ENCODE assay signal across 21 mouse cellular contexts in genomic region chr15:94477287-94477686, GRCm38 (mm10). TPM values are rescaled to one million over a fixed set of nuclear protein-coding genes. Genes with fewer than 3 reads are reported as not detected.
DNase-seq lines count a peak whose midpoint lies in the region; ATAC-seq and TF ChIP-seq lines count a peak whose summit lies in the region.
"Had no signal": no experiment of that assay in that cellular context is flagged by ENCODE, and none has a peak within 500 bp of the region (broad histone marks: within the 10 kb centered on the region; RNA-seq: fewer than 3 reads in every experiment).

No protein-coding gene starts in this region.

- no peak overlapping the region for H3K4me2 ChIP-seq in forebrain, embryonic 15.5 days (replicated peaks)
- H3K4me2 ChIP-seq in forebrain, postnatal 0 days (ENCODE audit: low read depth) = no peak overlapping the region
- H3K4me2 ChIP-seq: embryonic facial prominence, embryonic 15.5 days had no signal

- no peak overlapping the region for H3K4me3 ChIP-seq in forebrain, embryonic 10.5 days
- H3K4me3 ChIP-seq in forebrain, embryonic 15.5 days = no peak overlapping the region
- H3K4me3 ChIP-seq in thymus, adult 2 months (ENCODE audit: control insufficient read depth, insufficient read depth, low read length) = no peak overlapping the region
- no peak overlapping the region for H3K4me3 ChIP-seq in forebrain, postnatal 0 days (ENCODE audit: low read depth, low read length)
- H3K4me3 ChIP-seq: embryonic facial prominence, embryonic 15.5 days had no signal

- peaks cover 47% of the 10 kb centered on the region for H3K4me1 ChIP-seq in forebrain, embryonic 10.5 days
- peaks cover 22% of the 10 kb centered on the region for H3K4me1 ChIP-seq in forebrain, embryonic 15.5 days
- peaks cover 5% of the 10 kb centered on the region; the same call in 1 of the 2 replicates for H3K4me1 ChIP-seq in thymus, adult 2 months (replicated peaks; ENCODE audit: control insufficient read depth, insufficient read depth, low read length)
- no peaks in the 10 kb centered on the region for H3K4me1 ChIP-seq in forebrain, postnatal 0 days (ENCODE audit: insufficient read depth)

- no peaks in the 10 kb centered on the region for H3K36me3 ChIP-seq in forebrain, embryonic 10.5 days (replicated peaks)
- H3K36me3 ChIP-seq in forebrain, embryonic 15.5 days = no peaks in the 10 kb centered on the region
- no peaks in the 10 kb centered on the region for H3K36me3 ChIP-seq in thymus, adult 2 months (ENCODE audit: control insufficient read depth, insufficient read depth, low read length)
- no peaks in the 10 kb centered on the region for H3K36me3 ChIP-seq in forebrain, postnatal 0 days (ENCODE audit: insufficient read depth)
- H3K36me3 ChIP-seq: embryonic facial prominence, embryonic 15.5 days had no signal

- H3K27ac ChIP-seq in forebrain, embryonic 10.5 days = peak overlapping the region; percentile 76; the same call in 1 of the 2 replicates
- no peak overlapping the region for H3K27ac ChIP-seq in forebrain, embryonic 15.5 days (replicated peaks)
- H3K27ac ChIP-seq in thymus, adult 2 months (ENCODE audit: control insufficient read depth, insufficient read depth, low read length) = no peak overlapping the region
- H3K27ac ChIP-seq in forebrain, postnatal 0 days (ENCODE audit: low read depth, low read length) = no peak overlapping the region
- H3K27ac ChIP-seq: embryonic facial prominence, embryonic 15.5 days; stomach, postnatal 0 days had no signal

- 19% methylated on average over 7 of the region's 7 CpGs for WGBS in forebrain, embryonic 10.5 days
- 5% methylated on average over 7 of the region's 7 CpGs for WGBS in forebrain, embryonic 15.5 days
- whole genome bisulfite sequencing in thymus, adult 2 months = 91% methylated on average over 7 of the region's 7 CpGs
- 11% methylated on average over 7 of the region's 7 CpGs for WGBS in forebrain, postnatal 0 days

- ATAC-seq in forebrain, embryonic 15.5 days (replicated peaks) = no peak
- 0 out of 2 replicates have a peak, but pooled peaks have one; percentile 25 for ATAC-seq in forebrain, postnatal 0 days

- no peak overlapping the region for H3K9ac ChIP-seq in forebrain, embryonic 15.5 days (replicated peaks)
- H3K9ac ChIP-seq in forebrain, postnatal 0 days = no peak overlapping the region
- H3K9ac ChIP-seq: embryonic facial prominence, embryonic 15.5 days had no signal

- TF ChIP-seq CTCF in thymus, adult 2 months (IDR thresholded peaks at IDR 0.05; ENCODE audit: borderline replicate concordance, control insufficient read depth, extremely low read depth, insufficient read depth, low read length, poor library complexity) = no peak
- TF ChIP-seq CTCF in forebrain, postnatal 0 days (IDR thresholded peaks at IDR 0.05; ENCODE audit: low read depth) = no peak

- no peaks in the 10 kb centered on the region for H3K27me3 ChIP-seq in forebrain, embryonic 10.5 days (ENCODE audit: poor library complexity, severe bottlenecking)
- H3K27me3 ChIP-seq in forebrain, embryonic 15.5 days = no peaks in the 10 kb centered on the region
- H3K27me3 ChIP-seq in thymus, adult 2 months (ENCODE audit: control insufficient read depth, insufficient read depth, low read length) = no peaks in the 10 kb centered on the region
- H3K27me3 ChIP-seq in forebrain, postnatal 0 days (ENCODE audit: insufficient read depth, low read length) = no peaks in the 10 kb centered on the region
- H3K27me3 ChIP-seq: CH12.LX; embryonic facial prominence, embryonic 15.5 days had no signal

- no peaks in the 10 kb centered on the region for H3K9me3 ChIP-seq in forebrain, embryonic 10.5 days
- no peaks in the 10 kb centered on the region for H3K9me3 ChIP-seq in forebrain, embryonic 15.5 days
- no peaks in the 10 kb centered on the region for H3K9me3 ChIP-seq in forebrain, postnatal 0 days (ENCODE audit: low read length)
- H3K9me3 ChIP-seq: embryonic facial prominence, embryonic 15.5 days had no signal

- TF ChIP-seq POLR2A in thymus, adult 2 months (IDR thresholded peaks at IDR 0.05; ENCODE audit: control insufficient read depth, extremely low read depth, insufficient read depth, low read length, poor library complexity) = no peak

- peak; percentile 41 for DNase-seq in forebrain, embryonic 10.5 days (ENCODE audit: extremely low spot score, low spot score)
- peak; percentile 6 for DNase-seq in thymus, postnatal 25 days
- DNase-seq in thymus, adult 2 months = no peak
- peak; percentile 19 for DNase-seq in forebrain, postnatal 0 days
- peak; percentile 24 for DNase-seq in naive thymus-derived CD4-positive, alpha-beta T cell, adult 2 months (ENCODE audit: low read depth)
- no peak for DNase-seq in heart, adult 8-10 months (ENCODE audit: low spot score)
- DNase-seq in left cerebral cortex, adult 18-20 months (ENCODE audit: low spot score in 2 of 2) = no peak
- DNase-seq: adrenal gland, adult 8-10 months; cerebellum, adult 2 months; heart, adult 11 months; kidney, adult 18-20 months; kidney, postnatal 14 days; lung, adult 2 months; lung, postnatal 36 days; right cerebral cortex, postnatal 14 days had no signal

RNA-seq across cellular contexts. Expression of gene Adamts20, which starts 12.1 kb away (rescaled TPM):
- 5.0 and 5.4 TPM in 2 replicates for polyA plus RNA-seq in forebrain, embryonic 10.5 days (2016; fragmentation: Nextera tagmentation; extraction: Ambion mirVana)
- polyA plus RNA-seq in forebrain, embryonic 15.5 days (2015; fragmentation: Nextera tagmentation; extraction: Ambion mirVana) = 2.5 and 3.5 TPM in 2 replicates
- polyA plus RNA-seq in thymus, adult 2 months (2012; rRNA removed) = 0.22 and 0.26 TPM in 2 replicates
- 5.6 and 7.2 TPM in 2 replicates for total RNA-seq in forebrain, postnatal 0 days (2014; rRNA removed)
- 2.2 and 2.3 TPM in 2 replicates for polyA plus RNA-seq in forebrain, postnatal 0 days (2015; fragmentation: Nextera tagmentation; extraction: Ambion mirVana)
- total RNA-seq in heart, adult 8-10 months (2022) = under 1 TPM; 0.06 to 0.32 (median 0.14) TPM
- 1 to 10 TPM; 6.3 to 7.3 TPM for total RNA-seq in left cerebral cortex, adult 18-20 months (2021)
- total RNA-seq: hematopoietic stem cell, adult 5-6 weeks; liver, adult 2 months had no signal
- polyA plus RNA-seq: liver, adult 2 months had no signal

Comparison
In these comparisons a context has a peak if more than half of its experiments do, and no peak if none do; other contexts are left out.
1. DNase-seq: peak in forebrain, embryonic 10.5 days (single experiment), thymus, postnatal 25 days (single experiment), forebrain, postnatal 0 days (single experiment) and naive thymus-derived CD4-positive, alpha-beta T cell, adult 2 months (single experiment); none in thymus, adult 2 months (single experiment), heart, adult 8-10 months (single experiment) and left cerebral cortex, adult 18-20 months (0 of 2).